Mouse (Mus musculus): ENCODE data around the gene Tnfsfm13.
"Not testable (repeated sequence)": the region's sequence is repeated elsewhere in the genome, so short reads cannot be mapped to it uniquely, and the experiment has no call there.

The Tnfsfm13 gene

DNA sequence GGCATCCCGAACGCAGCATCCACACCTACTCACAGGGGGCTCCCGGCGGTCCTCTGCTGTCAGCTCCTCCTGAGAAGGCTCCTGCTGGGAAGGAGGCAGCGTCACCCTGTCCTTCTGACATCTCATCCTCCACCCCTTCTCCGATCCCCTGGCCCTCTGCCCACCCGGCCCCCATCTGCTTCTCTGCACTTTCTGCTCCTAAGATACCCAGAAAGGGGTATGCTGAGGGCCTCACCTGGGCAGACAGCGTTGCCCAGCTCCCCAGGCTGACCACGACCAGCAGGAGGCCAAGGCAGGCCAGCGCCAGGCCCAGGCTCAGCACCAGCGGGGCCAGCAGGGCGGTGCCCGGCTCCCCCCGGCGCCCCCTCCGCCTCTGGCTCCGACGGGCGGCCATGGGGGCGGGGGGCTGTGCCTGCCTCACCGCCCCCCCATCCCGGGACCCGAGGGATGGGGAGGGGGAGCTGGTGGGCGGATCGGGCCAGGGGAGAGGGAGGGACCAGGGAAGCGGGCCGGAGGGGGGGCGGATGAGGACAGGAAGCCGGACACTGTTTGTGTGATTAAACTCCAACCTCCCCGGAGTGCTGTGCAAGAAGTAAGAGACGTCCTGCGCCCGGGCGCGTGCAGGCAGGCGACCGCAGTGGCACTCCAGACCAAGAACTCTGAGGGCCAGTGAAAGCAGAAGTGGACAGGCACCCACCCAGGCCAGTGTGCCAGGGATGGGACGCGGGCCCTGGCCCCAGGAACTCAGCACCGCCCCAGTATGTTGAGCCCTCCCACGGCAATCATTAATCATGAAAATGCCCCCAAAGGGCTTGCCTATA, at the start of gene Tnfsfm13, which contains the start of gene Tnfsf12:
Gene Tnfsfm13, minus strand, starts transcription at position 738 of the 821 bp plus-strand sequence.
Gene Tnfsf12, minus strand, starts transcription at position 489 of the 821 bp plus-strand sequence.
- no peak for DNase-seq (ENCODE audit: low spot score in 2 of 2)

- DNase-seq (ENCODE audit: low spot score in 2 of 2): not testable (repeated sequence)
Observed at GRCm38 (mm10) chr11:69731408-69731807, 35.5 kb upstream of the Tnfsfm13 start.

DNA sequence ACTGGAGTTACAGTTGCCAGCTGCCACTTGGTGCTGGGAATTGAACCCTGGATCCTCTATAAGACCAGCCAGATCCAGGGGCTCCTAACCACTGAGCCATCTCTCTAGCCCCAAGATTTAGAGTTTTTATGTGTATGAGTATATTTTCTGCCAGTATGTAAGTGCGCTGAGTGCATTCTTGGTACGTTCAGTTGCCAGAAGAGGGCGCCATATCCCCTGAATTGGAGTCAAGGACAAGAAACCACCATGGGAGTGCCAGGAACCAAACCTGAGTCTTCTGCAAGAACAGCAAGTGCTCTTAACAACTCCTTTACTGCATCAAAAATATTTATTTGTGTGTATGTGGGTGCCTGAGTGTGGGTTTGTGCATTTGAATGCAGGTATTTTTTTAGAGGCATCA, 33.2 kb upstream of the Tnfsfm13 start:
- DNase-seq (ENCODE audit: low spot score in 2 of 2): no peak

DNA sequence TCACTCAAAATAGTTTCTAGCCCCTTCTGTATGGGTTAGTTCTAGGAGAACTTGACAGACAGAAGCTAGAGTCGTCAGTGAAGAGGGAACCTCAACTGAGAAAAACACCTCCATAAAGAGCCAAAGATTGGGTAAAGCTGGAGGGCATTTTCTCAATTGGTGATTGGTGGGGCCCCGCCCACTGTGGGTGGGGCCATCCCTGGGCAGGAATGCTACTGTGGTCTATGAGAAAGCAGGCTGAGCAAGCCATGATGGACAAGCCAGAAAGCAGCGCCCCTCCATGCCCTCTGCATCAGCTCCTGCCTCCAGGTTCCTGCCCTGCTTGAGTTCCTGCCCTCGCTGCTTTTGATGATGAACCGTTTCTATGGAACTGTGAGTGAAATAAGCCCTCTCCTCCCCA, 30.1 kb upstream of the Tnfsfm13 start:
- DNase-seq (ENCODE audit: low spot score in 2 of 2): no peak

DNA sequence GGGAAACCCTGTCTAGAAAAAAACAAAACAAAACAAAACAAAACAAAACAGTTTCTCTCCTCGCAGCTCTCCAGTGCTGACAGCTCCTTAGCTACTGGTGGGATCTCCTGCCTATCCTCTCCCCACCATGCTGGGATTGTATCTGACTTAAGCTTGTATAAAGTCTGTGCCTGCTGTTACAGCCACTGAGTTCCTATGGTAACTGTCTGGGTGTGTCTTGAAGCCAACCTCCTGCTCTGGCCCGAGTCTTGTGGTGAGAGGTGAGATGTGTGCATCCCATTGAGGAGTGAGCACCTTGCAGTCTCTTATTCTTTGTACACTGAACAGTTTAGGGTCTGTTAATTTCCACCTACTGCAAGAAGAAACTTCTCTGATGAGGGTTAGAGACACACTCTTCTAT, 27.2 kb upstream of the Tnfsfm13 start:
- DNase-seq (ENCODE audit: low spot score in 2 of 2): no peak

DNA sequence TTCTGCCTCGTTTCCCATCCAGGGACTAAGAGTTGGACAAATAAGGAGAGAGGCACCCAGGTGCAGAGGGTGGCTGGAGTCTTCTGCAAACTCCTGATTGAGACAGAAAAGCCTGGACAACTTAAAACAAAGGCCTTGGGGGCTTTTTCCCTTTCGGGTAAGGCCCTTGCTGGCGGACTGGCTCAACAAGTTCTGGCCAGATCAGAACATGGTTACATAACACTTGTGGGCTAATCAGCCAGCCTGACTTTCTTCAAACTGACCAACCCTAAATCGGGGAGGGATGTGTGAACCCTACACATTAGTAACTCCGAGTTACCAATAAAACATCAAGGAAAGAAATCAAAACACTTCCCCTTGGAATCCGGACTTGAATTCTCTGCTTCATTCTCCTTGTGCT, 25.0 kb upstream of the Tnfsfm13 start:
- DNase-seq (ENCODE audit: low spot score in 2 of 2): no peak

DNA sequence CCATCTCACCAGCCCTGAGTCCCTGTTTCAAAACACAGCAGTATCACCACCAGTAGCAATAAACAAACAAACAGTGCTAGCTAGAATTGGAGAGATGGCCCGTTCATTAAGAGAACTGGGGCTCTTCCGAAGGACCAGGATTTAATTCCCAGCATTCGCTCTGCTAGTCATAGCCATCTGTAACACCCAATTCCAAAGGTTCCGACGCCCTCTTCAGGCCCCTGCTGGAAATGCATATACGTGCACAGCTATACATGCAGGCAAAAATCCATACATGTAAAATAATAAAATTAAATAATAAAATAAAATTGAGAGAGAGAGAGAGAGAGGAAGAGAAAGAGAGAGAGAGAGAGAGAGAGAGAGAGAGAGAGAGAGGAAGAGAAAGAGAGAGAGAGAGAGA, 23.5 kb upstream of the Tnfsfm13 start:
- DNase-seq (ENCODE audit: low spot score in 2 of 2): no peak

DNA sequence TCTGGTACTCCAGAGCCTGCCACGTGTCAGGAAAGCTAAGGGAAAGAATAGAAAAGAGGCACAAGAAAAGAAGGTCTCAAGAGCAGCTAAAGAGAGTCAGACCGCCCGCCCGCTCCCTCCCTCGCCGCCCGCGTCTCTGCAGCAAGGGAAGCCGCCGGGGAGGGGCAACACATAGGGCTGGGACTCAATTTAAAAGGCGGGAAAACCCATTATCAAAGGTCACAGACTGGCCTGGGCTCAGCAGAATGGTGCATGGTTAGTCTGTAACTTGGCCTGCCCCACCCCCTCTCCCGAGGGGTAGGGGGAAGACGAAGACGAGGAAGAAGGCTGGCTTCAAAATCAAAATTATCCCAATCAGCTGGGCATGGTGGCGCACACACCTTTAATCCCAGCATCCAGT, 22.8 kb upstream of the Tnfsfm13 start:
- DNase-seq (ENCODE audit: low spot score in 2 of 2): no peak

- DNase-seq (ENCODE audit: low spot score in 2 of 2): no peak
Observed at GRCm38 (mm10) chr11:69716953-69717352, 21.1 kb upstream of the Tnfsfm13 start.

DNA sequence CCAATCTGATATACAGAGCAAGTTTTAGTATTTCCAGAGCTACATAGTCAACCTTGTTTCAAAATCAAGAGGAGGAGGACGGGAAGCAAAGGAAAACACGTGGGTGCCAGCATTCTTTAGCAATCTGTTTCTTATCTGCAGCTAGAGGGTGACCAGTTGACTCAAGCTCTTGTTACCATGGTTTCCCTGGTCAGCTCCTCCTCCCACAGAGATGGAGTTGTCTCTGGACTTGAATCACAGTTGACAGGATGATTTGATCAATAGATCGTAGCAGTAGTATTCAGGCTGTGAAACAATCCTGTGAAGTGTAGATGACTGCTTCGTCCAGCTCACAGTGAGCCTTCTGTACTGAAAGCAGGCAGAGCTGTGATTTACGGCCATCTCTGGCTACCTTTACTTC, 20.0 kb upstream of the Tnfsfm13 start:
- no peak for DNase-seq (ENCODE audit: low spot score in 2 of 2)

DNA sequence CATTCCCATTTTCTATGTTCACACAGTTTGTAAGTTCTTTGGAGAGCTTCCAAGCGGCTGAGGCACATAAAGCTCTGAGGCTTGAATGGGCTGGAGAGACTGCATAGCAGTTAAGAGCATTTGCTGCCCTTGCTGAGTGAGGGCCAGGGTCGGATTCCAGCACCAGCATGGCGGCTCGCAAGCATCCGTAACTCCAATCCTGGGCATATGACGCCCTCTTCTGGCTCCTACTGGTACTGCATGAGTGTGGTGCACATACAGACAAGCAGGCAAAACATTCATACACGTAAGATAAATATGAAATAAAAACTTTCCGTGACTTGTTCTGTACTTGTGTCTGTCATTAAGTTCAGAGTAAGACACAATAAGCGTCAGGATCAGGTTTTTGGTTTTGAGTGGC, 19.6 kb upstream of the Tnfsfm13 start:
- DNase-seq (ENCODE audit: low spot score in 2 of 2): no peak

DNA sequence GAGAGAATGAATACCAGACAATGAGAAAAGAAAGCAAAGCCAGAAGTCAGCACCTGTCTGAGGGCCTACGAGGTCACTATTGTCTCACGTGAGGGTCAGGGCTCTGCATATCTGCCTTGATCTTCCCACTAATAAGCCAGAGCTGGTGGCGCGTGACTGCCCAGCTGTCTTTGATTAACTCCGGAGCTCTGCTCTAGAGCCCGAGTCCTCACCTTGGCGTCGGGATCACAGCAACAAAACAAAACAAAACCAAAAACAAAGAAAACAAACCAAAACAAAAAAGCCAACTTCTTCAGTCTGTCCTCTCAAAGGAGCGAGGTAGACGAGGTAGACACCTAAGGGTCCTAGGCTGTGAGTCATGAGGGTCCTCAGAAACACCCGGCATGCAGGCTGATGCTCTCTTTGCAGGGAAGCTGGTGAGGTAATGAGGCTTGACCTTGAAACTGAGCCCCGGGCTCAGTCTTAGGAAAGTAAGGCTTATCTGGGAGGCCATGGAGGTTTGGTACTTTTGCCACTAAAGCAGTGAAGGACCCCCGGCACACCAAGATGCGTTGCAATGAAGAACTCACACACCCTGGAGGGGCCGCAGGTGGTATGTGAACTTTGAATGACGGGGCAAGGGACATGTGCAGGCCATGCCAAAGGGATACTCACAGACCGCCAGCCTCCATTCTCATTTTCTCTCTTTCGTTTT, 18.9 kb upstream of the Tnfsfm13 start:
- no peak for DNase-seq (ENCODE audit: low spot score in 2 of 2)

DNA sequence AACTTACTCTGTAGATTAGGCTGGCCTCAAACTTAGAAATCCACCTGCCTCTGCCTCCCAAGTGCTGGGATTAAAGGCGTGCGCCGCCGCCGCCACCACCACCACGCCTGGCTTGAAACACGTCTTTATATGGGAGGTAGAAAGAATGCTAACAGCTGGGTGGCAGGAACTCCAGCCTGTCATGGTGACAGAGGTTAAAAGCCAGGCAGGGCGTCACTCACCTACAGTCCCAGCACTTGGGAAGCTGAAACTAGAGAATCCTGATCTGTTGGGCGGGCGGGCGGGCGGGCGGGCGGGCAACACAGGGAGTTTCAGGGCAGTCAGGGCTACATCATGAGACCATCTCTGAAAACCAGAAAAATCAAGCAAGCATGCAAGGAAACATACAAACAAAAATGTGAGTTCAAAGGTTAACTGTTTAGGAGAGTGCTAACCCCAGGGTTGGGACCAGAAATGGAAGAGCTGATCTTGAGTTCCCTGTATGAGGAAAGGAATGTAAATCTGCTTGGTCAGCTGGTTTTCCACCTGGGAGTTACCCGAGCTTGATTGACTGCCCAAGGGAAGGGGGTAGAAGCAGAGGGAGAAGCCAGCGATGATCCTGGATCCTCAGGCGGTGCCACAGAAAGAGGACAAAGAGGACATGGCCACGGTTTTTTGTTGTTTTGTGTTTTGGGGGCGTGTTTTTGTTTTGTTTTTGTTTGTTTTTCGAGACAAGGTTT, 17.2 kb upstream of the Tnfsfm13 start:
- no peak for DNase-seq (ENCODE audit: low spot score in 2 of 2)

- DNase-seq (ENCODE audit: low spot score in 2 of 2): no peak
Observed at GRCm38 (mm10) chr11:69711082-69711481, 15.2 kb upstream of the Tnfsfm13 start.

GRCm38 (mm10) chr11:69710470-69710869, 14.6 kb upstream of the Tnfsfm13 start:
- no peak for DNase-seq (ENCODE audit: low spot score in 2 of 2)

GRCm38 (mm10) chr11:69709554-69710446, 13.9 kb upstream of the Tnfsfm13 start:
- no peak for DNase-seq (ENCODE audit: low spot score in 2 of 2)

DNA sequence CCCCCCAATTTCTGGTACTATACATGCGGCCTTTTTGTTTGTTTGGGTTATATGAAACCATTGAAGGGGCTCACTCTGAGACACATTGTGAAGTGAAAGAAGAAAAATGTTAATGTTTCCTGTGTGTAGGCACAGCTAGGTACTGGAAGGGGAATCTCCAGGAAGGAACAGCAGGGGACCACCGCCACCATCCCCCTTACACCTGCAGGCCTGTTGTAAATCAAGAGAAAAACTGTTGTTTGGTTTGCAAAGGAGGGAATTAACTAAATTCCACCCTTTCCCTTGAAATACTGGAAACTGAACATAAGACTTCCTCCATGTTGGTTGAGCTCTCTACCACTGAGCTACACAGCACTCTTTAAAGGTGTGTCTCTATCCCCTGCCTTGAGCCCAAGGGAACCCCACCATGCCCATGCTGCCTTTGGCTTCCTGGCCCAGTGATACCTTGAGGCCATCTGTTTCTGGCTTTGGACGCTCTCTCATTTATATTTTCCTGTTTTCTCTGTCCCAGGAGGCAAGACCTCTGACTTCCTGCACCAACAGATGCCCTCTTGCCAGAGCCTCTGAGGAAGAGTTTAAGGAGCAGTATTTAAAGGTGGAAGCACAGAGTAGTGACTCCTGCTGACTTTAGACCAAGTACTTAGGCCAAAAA, 12.8 kb upstream of the Tnfsfm13 start:
- no peak for DNase-seq (ENCODE audit: low spot score in 2 of 2)

DNA sequence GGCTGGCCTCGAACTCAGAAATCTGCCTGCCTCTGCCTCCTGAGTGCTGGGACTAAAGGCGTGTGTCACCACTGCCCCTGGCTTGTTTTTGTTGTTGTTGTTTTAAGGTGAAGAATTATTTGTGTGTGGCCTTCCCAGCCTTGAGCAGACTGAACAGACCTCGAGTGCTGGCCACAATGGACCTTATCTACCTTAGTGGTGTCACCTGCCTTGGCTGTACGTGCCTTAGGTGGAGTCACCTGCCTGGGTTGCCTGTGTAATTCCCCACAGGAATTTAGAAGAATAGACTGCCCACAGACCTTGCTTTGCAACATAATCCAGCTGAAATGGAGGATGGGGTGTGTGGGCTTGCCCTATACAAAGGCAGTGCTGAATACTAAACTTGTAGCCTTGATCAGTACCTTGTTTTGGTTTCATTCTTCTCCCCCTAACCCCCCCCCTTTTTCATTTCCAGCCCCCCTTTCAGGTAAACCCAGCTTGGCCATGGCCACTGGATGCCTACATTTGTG, 12.0 kb upstream of the Tnfsfm13 start:
- DNase-seq (ENCODE audit: low spot score in 2 of 2): no peak

DNA sequence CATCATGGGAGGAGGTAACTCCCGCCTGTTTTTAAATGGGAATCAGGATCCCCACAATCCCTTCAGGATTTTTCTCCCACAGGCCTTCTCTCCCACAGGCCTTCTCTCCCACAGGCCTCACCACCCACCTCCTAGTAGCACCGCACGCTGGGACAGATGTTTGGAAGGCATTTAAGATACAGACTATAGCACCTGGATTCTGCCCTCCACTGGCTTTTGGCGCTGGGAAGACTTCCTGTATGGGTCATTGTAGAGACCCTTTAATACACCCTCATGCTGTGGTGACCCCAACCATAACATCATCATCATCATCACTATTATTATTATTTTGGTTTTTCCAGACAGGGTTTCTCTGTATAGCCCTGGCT, 11.6 kb upstream of the Tnfsfm13 start:
- no peak for DNase-seq (ENCODE audit: low spot score in 2 of 2)

DNA sequence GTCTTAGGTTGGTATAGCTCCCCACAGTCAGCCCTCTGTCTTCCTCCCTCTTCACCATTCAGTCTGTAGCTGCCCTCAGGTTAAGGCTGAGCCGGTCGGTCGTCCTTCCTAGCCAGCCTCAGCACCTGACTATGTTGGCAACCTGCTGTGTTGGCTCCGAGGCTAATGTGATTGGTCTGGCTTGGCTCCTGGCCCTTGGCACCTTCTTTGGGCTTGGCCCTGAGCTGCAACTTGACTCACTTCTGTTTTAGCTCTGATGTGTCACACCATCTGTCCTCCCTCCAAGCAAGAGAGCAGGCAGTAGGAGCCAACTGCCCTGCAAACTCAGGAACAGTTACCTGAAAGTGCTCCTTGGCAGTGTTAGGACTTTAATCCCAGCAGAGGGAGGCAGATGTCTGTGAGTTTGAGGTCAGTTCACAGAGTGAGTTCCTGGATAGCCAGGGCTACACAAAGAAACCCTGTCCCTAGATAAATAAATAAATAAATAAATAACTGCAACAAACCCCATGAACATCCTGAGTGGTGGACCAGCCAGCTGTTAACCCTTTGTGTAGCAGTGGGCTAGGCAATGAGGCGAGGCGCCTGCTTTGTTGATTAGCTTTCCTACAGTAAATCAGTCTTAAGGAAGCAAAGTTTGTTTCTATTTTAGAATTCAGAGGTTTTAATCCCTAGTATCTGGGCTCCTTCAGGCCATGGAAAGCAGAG, 11.0 kb upstream of the Tnfsfm13 start:
- no peak for DNase-seq (ENCODE audit: low spot score in 2 of 2)

Measured in frontal cortex, postnatal 14 days (tissue).